Mouse (Mus musculus) left cerebral cortex, postnatal 10 days (tissue): ENCODE measurements at regions not wholly inside any gene's neighbourhood (a gene's known extent, or its start where the extent isn't known, plus 50 kb on each side); places are given as distances from the start of the nearest gene placed in this dataset.

Experiments
- DNase-seq, 2 experiments: peaks; one replicate each; pipeline ENCODE4 v3.0.0; 2021 to 2022; ENCODE audit warnings: low spot score in 2 of 2, mixed read lengths in 1 of 2; ENCODE audit errors: extremely low spot score in 1 of 2
- intact Hi-C: fragments of 180-260 bp; cut with DNase I; formaldehyde crosslinking; loops from one replicate; pipeline ENCODE4 v1.15.1; 2025

- no peak for DNase-seq
Measured at GRCm38 (mm10) chr17:45247142-45248137, 186.1 kb downstream of the Cdc5l start.

GRCm38 (mm10) chr17:45244870-45245269 lies 188.7 kb downstream of the Cdc5l start:
- intact Hi-C loops = no loop called here
- no peak for DNase-seq

More at GRCm38 (mm10) chr17:45247142-45248137, 186.1 kb downstream of the Cdc5l start:
- intact Hi-C loops = no loop called here

- intact Hi-C loops = no loop called here
- DNase-seq = no peak
Measured at GRCm38 (mm10) chr17:45243103-45243502, 190.4 kb downstream of the Cdc5l start.

GRCm38 (mm10) chr17:45242076-45242475 lies 191.5 kb downstream of the Cdc5l start:
- no peak for DNase-seq
- intact Hi-C loops = no loop called here

- no peak for DNase-seq
- intact Hi-C loops = no loop called here
Measured at GRCm38 (mm10) chr17:45240963-45241543, 192.5 kb downstream of the Cdc5l start.

GRCm38 (mm10) chr17:45240545-45240944 lies 193.0 kb downstream of the Cdc5l start:
- intact Hi-C loops = no loop called here
- no peak for DNase-seq

GRCm38 (mm10) chr17:45237246-45237645 lies 196.3 kb downstream of the Cdc5l start:
- intact Hi-C loops = no loop called here
- no peak for DNase-seq

- intact Hi-C loops = no loop called here
- no peak for DNase-seq
Measured at GRCm38 (mm10) chr17:45235401-45235800, 198.1 kb downstream of the Cdc5l start.

- intact Hi-C loops = no loop called here
Measured at GRCm38 (mm10) chr17:45232874-45233273, 200.7 kb downstream of the Cdc5l start.

GRCm38 (mm10) chr17:45227190-45227589 lies 206.3 kb downstream of the Cdc5l start:
- intact Hi-C loops = no loop called here
- DNase-seq = no peak

More at GRCm38 (mm10) chr17:45232874-45233273, 200.7 kb downstream of the Cdc5l start:
- no peak for DNase-seq

GRCm38 (mm10) chr17:45226486-45226885 lies 207.1 kb downstream of the Cdc5l start:
- intact Hi-C loops = no loop called here
- DNase-seq = no peak

GRCm38 (mm10) chr17:45221625-45222024 lies 211.9 kb downstream of the Cdc5l start:
- peak in 1 of 2 experiments; percentile 11 for DNase-seq
- intact Hi-C loops = no loop called here

- DNase-seq = peak in 1 of 2 experiments; percentile 7
- intact Hi-C loops = no loop called here
Measured at GRCm38 (mm10) chr17:45217126-45217525, 216.4 kb downstream of the Cdc5l start.

GRCm38 (mm10) chr17:45215067-45216049 lies 218.2 kb downstream of the Cdc5l start:
- intact Hi-C loops = no loop called here

GRCm38 (mm10) chr17:45210984-45211383 lies 222.6 kb downstream of the Cdc5l start:
- intact Hi-C loops = no loop called here

More at GRCm38 (mm10) chr17:45215067-45216049, 218.2 kb downstream of the Cdc5l start:
- DNase-seq = peak in 1 of 2 experiments; percentile 22

GRCm38 (mm10) chr17:45209387-45209663 lies 224.2 kb downstream of the Cdc5l start:
- intact Hi-C loops = no loop called here
- DNase-seq = no peak

More at GRCm38 (mm10) chr17:45210984-45211383, 222.6 kb downstream of the Cdc5l start:
- no peak for DNase-seq

- intact Hi-C loops = no loop called here
- DNase-seq = no peak
Measured at GRCm38 (mm10) chr17:45208596-45209386, 224.7 kb downstream of the Cdc5l start.

GRCm38 (mm10) chr17:45195779-45196178 lies 237.8 kb downstream of the Cdc5l start:
- intact Hi-C loops = no loop called here
- no peak for DNase-seq
